Mouse (Mus musculus) layer of hippocampus, adult 6 months (tissue): ENCODE results near the gene Cwf19l1. TPM values are rescaled to one million over a fixed set of nuclear protein-coding genes. Genes with fewer than 3 reads are reported as not detected.

Source experiments
- long read RNA-seq, 2 experiments: library from polyadenylated mRNA; unstranded; transcript quantifications; one replicate each; pipeline ENCODE4 v2.0.0; 2019 to 2020
- polyA plus RNA-seq: library from polyadenylated mRNA; unstranded; fragments of <200 nt; fragmentation: Nextera tagmentation; gene quantifications from 2 replicates; pipeline ENCODE4 v1.2.3, GENCODE M21; 2021

Cwf19l1 gene
- 19.2 and 20.2 TPM in 2 replicates for polyA plus RNA-seq
- long read RNA-seq, experiment 1, transcript Cwf19l1-201 (14 exons, 3,581 nt), result major isoform, 5 of 13 reads
- long read RNA-seq, experiment 1, partial matches to known transcripts, result 2 of 13 reads
- long read RNA-seq, experiment 1, other reads (novel, unspliced or antisense), result 6 of 13 reads
- long read RNA-seq, experiment 2, transcript Cwf19l1-201 (14 exons, 3,581 nt), result major isoform, 29 of 45 reads
- long read RNA-seq, experiment 2, partial matches to known transcripts, result 7 of 45 reads
- long read RNA-seq, experiment 2, other reads (novel, unspliced or antisense), result 9 of 45 reads

GRCm38 (mm10) chr19:44135072-44135959 lies at the start of gene Cwf19l1:
Cwf19l1 (minus strand) TSS chr19:44135876.

GRCm38 (mm10) chr19:44145702-44146567 lies 10.3 kb upstream of the Cwf19l1 start, which contains the start of gene Bloc1s2:
Bloc1s2 (minus strand) TSS chr19:44146446.

GRCm38 (mm10) chr19:44106831-44107660 lies 28.6 kb downstream of the Cwf19l1 start, which contains the start of gene Chuk:
Chuk (minus strand) TSS chr19:44107480.

GRCm38 (mm10) chr19:44069121-44069913 lies 66.4 kb downstream of the Cwf19l1 start, which contains the start of gene Erlin1:
Erlin1 (minus strand) TSS chr19:44069785.

Other genes starting within 250 kb of the Cwf19l1 start
- 2.1 and 2.7 TPM in 2 replicates for gene Dnmbp, start 195.7 kb downstream of the Cwf19l1 start, polyA plus RNA-seq
- gene Cpn1, start 149.3 kb downstream of the Cwf19l1 start, polyA plus RNA-seq, result 0.98 and 1.9 TPM in 2 replicates
- not detected in 2 replicates for gene Cyp2c23, start 106.7 kb downstream of the Cwf19l1 start, polyA plus RNA-seq
- 5.7 and 6.4 TPM in 2 replicates for gene Erlin1, start 66.1 kb downstream of the Cwf19l1 start, polyA plus RNA-seq
- 2.6 and 4.0 TPM in 2 replicates for gene Chuk, start 28.4 kb downstream of the Cwf19l1 start, polyA plus RNA-seq
- gene Bloc1s2, start 10.6 kb upstream of the Cwf19l1 start, polyA plus RNA-seq, result 75.2 and 77.5 TPM in 2 replicates
- gene Pkd2l1, start 56.6 kb upstream of the Cwf19l1 start, polyA plus RNA-seq, result 0.11 and 0.25 TPM in 2 replicates
- 2.6 and 3.9 TPM in 2 replicates for gene Scd3, start 67.4 kb upstream of the Cwf19l1 start, polyA plus RNA-seq
- gene Scd2, start 157.8 kb upstream of the Cwf19l1 start, polyA plus RNA-seq, result 135 and 172 TPM in 2 replicates
- gene Scd4, start 197.2 kb upstream of the Cwf19l1 start, polyA plus RNA-seq, result 0.18 and 0.41 TPM in 2 replicates